Mouse (Mus musculus) lung, adult 2 months (tissue): ENCODE measurements around the gene Olfr968. TPM values are rescaled to one million over a fixed set of nuclear protein-coding genes. Genes with fewer than 3 reads are reported as not detected.

ENCODE experiments used
- DNase-seq: peaks from one replicate; pipeline ENCODE4 v3.0.0; 2022
- H3K4me1 ChIP-seq: fragments of 200-500 bp; 2 replicates; pipeline ENCODE4 v1.6.1; 2011; ENCODE audit warnings: low read length; ENCODE audit not compliant: control insufficient read depth, insufficient read depth
- H3K4me3 ChIP-seq: fragments of 200-500 bp; replicated peaks from 2 replicates; pipeline ENCODE3; 2011; ENCODE audit warnings: low read depth, mild to moderate bottlenecking, control low read depth, low read length; ENCODE audit errors: extremely low read depth
- CTCF ChIP-seq: fragments of 200-500 bp; IDR thresholded peaks from 2 replicates; pipeline ENCODE4 v1.5.1; 2011; ENCODE audit warnings: mild to moderate bottlenecking, low read length, control low read depth; ENCODE audit not compliant: insufficient read depth
- POLR2A ChIP-seq: fragments of 200-500 bp; IDR thresholded peaks from 2 replicates; pipeline ENCODE4 v1.6.1; 2011; ENCODE audit warnings: low read depth, mild to moderate bottlenecking, control low read depth, low read length, borderline replicate concordance; ENCODE audit errors: extremely low read depth
- WGBS: fragments of 180-500 bp; shearing (Covaris S2); methylation state at CpG from one replicate; pipeline ENCODE4 v1.1.7; 2018; 5-methylcytosine and 5-hydroxymethylcytosine counted together
- polyA plus RNA-seq: library from polyadenylated mRNA; depleted of rRNA; stranded (reverse); fragments of >200 nt; gene quantifications from 2 replicates; pipeline ENCODE4 v1.2.3, GENCODE M21; 2012; rRNA removed

Olfr968 gene
- polyA plus RNA-seq: not detected in 2 replicates

- 72% methylated on average over 1 of the region's 1 CpGs for WGBS
- no peak within 1 kb of the TSS for H3K4me3 ChIP-seq
- no peak for TF ChIP-seq POLR2A
- TF ChIP-seq CTCF: no peak
- H3K4me1 ChIP-seq: no peaks in the 10 kb centered on the region
- no peak for DNase-seq
Measured at GRCm38 (mm10) chr9:39783153-39783552, at the start of gene Olfr968. Gene Olfr968 (minus strand): TSS chr9:39783253.

GRCm38 (mm10) chr9:39808560-39808959 is 25.5 kb upstream of the Olfr968 start, which contains the start of gene Olfr970:
Gene Olfr970 (plus strand): TSS chr9:39808860.
- Histone ChIP-seq H3K4me3 (no peak within 1 kb of the TSS), H3K4me1 (no peaks in the 10 kb centered on the region)
- no peak for DNase-seq
- no peak for TF ChIP-seq POLR2A
- no peak for TF ChIP-seq CTCF
- WGBS: 70% methylated on average over 4 of the region's 4 CpGs

- no peaks in the 10 kb centered on the region for H3K4me1 ChIP-seq
- no peak for TF ChIP-seq POLR2A
- no peak for TF ChIP-seq CTCF
- no peak within 1 kb of the TSS for H3K4me3 ChIP-seq
- 58% methylated on average over 2 of the region's 2 CpGs for WGBS
- DNase-seq: no peak
Measured at GRCm38 (mm10) chr9:39790558-39790957, 7.5 kb upstream of the Olfr968 start, which contains the start of gene Olfr969. Gene Olfr969 (plus strand): TSS chr9:39790945.

GRCm38 (mm10) chr9:39746428-39746827 is 36.6 kb downstream of the Olfr968 start:
- 80% methylated on average over 1 of the region's 1 CpGs for WGBS
- no peak for TF ChIP-seq CTCF
- TF ChIP-seq POLR2A: no peak
- no peaks in the 10 kb centered on the region for H3K4me1 ChIP-seq
- no peak for DNase-seq
- H3K4me3 ChIP-seq: no peak overlapping the region

GRCm38 (mm10) chr9:39745949-39746348 is 37.1 kb downstream of the Olfr968 start, which contains the start of gene Olfr967:
Gene Olfr967 (plus strand): TSS chr9:39746249.
- no peak for DNase-seq

GRCm38 (mm10) chr9:39740741-39741140 is 42.3 kb downstream of the Olfr968 start:
- TF ChIP-seq CTCF: no peak
- no peak for TF ChIP-seq POLR2A
- 77% methylated on average over 1 of the region's 1 CpGs for WGBS
- no peaks in the 10 kb centered on the region for H3K4me1 ChIP-seq
- H3K4me3 ChIP-seq: no peak overlapping the region
- DNase-seq: no peak

More at GRCm38 (mm10) chr9:39745949-39746348, 37.1 kb downstream of the Olfr968 start, which contains the start of gene Olfr967:
- no peaks in the 10 kb centered on the region for H3K4me1 ChIP-seq
- no peak within 1 kb of the TSS for H3K4me3 ChIP-seq
- TF ChIP-seq CTCF: no peak
- no peak for TF ChIP-seq POLR2A

- TF ChIP-seq CTCF (no peak), POLR2A (no peak)
- Histone ChIP-seq H3K4me3 (no peak within 1 kb of the TSS), H3K4me1 (no peaks in the 10 kb centered on the region)
- DNase-seq: no peak
Measured at GRCm38 (mm10) chr9:39730678-39731077, 52.4 kb downstream of the Olfr968 start, which contains the start of gene Olfr150. Gene Olfr150 (plus strand): TSS chr9:39730978.

Other genes with a start within 250 kb of the Olfr968 start
- gene Olfr958, start 229.2 kb downstream of the Olfr968 start, polyA plus RNA-seq: not detected in 2 replicates
- gene Olfr959, start 207.7 kb downstream of the Olfr968 start, polyA plus RNA-seq: not detected in 2 replicates
- gene AW551984, start 178.8 kb downstream of the Olfr968 start, polyA plus RNA-seq: 0.25 and 0.56 TPM in 2 replicates
- not detected in 2 replicates for gene Olfr148, start 172.6 kb downstream of the Olfr968 start, polyA plus RNA-seq
- not detected in 2 replicates for gene Olfr960, start 161.9 kb downstream of the Olfr968 start, polyA plus RNA-seq
- gene Olfr961, start 138.2 kb downstream of the Olfr968 start, polyA plus RNA-seq: not detected in 2 replicates
- gene Olfr963, start 116.0 kb downstream of the Olfr968 start, polyA plus RNA-seq: not detected in 2 replicates
- gene Olfr149, start 76.1 kb downstream of the Olfr968 start, polyA plus RNA-seq: not detected in 2 replicates
- not detected in 2 replicates for gene Olfr965, start 71.9 kb downstream of the Olfr968 start, polyA plus RNA-seq
- not detected in 2 replicates for gene Olfr150, start 52.3 kb downstream of the Olfr968 start, polyA plus RNA-seq
- not detected in 2 replicates for gene Olfr967, start 37.0 kb downstream of the Olfr968 start, polyA plus RNA-seq
- not detected in 2 replicates for gene Olfr969, start 7.7 kb upstream of the Olfr968 start, polyA plus RNA-seq
- not detected in 2 replicates for gene Olfr970, start 25.6 kb upstream of the Olfr968 start, polyA plus RNA-seq
- not detected in 2 replicates for gene Olfr971, start 53.6 kb upstream of the Olfr968 start, polyA plus RNA-seq
- not detected in 2 replicates for gene Olfr972, start 83.2 kb upstream of the Olfr968 start, polyA plus RNA-seq
- not detected in 2 replicates for gene Olfr229, start 124.1 kb upstream of the Olfr968 start, polyA plus RNA-seq
- not detected in 2 replicates for gene Olfr974, start 154.2 kb upstream of the Olfr968 start, polyA plus RNA-seq
- 0.05 TPM in 1 of 2 replicates, not detected in the other for gene Olfr975, start 168.8 kb upstream of the Olfr968 start, polyA plus RNA-seq
- not detected in 2 replicates for gene Olfr976, start 177.9 kb upstream of the Olfr968 start, polyA plus RNA-seq
- not detected in 2 replicates for gene Olfr978, start 208.9 kb upstream of the Olfr968 start, polyA plus RNA-seq
- not detected in 2 replicates for gene Olfr979, start 220.2 kb upstream of the Olfr968 start, polyA plus RNA-seq
- gene Olfr980, start 226.3 kb upstream of the Olfr968 start, polyA plus RNA-seq: not detected in 2 replicates
- gene Olfr981, start 238.2 kb upstream of the Olfr968 start, polyA plus RNA-seq: not detected in 2 replicates